Mouse (Mus musculus) embryonic fibroblast, embryonic 13.5 days (primary cell): ENCODE data around the gene Tgm3. TPM values are rescaled to one million over a fixed set of nuclear protein-coding genes. Genes with fewer than 3 reads are reported as not detected.

Experiments used
- H3K27ac ChIP-seq: 2 replicates; pipeline ENCODE4 v1.5.1; 2012; ENCODE audit warnings: low read length, control low read depth, inconsistent platforms; ENCODE audit not compliant: insufficient read depth
- H3K4me1 ChIP-seq: 2 replicates; pipeline ENCODE4 v1.6.1; 2011; ENCODE audit warnings: low read length; ENCODE audit not compliant: control insufficient read depth, insufficient read depth
- H3K4me3 ChIP-seq: 2 replicates; pipeline ENCODE4 v1.5.1; 2011; ENCODE audit warnings: mild to moderate bottlenecking, control low read depth, low read length; ENCODE audit not compliant: insufficient read depth
- CTCF ChIP-seq: IDR thresholded peaks from 2 replicates; pipeline ENCODE4 v1.5.1; 2011; ENCODE audit warnings: mild to moderate bottlenecking, control low read depth, low read length, moderate library complexity, borderline replicate concordance; ENCODE audit not compliant: insufficient read depth
- POLR2A ChIP-seq: IDR thresholded peaks from 2 replicates; pipeline ENCODE4 v1.6.1; 2011; ENCODE audit warnings: low read depth, mild to moderate bottlenecking, control low read depth, low read length, moderate library complexity
- polyA plus RNA-seq: library from polyadenylated mRNA; stranded (reverse); fragments of >200 nt; gene quantifications from 2 replicates; pipeline ENCODE4 v1.2.4, GENCODE M21; 2011; ENCODE audit warnings: low read depth; ENCODE audit not compliant: missing spikeins, insufficient read length

Tgm3 gene
- polyA plus RNA-seq, 1 experiment = not detected

GRCm38 (mm10) chr2:130058149-130058548 is 46.0 kb downstream of the Tgm3 start:
- TF ChIP-seq POLR2A = no peak
- no peak for TF ChIP-seq CTCF
- H3K4me1 ChIP-seq = no peaks in the 10 kb centered on the region
- H3K27ac ChIP-seq = no peak overlapping the region
- no peak overlapping the region for H3K4me3 ChIP-seq

GRCm38 (mm10) chr2:130068228-130068627 is 56.1 kb downstream of the Tgm3 start:
- Histone ChIP-seq H3K27ac (no peak overlapping the region), H3K4me1 (no peaks in the 10 kb centered on the region), H3K4me3 (no peak overlapping the region)
- TF ChIP-seq CTCF (no peak), POLR2A (no peak)

GRCm38 (mm10) chr2:130070396-130070795 is 58.2 kb downstream of the Tgm3 start:
- TF ChIP-seq POLR2A (no peak), CTCF (no peak)
- Histone ChIP-seq H3K27ac (no peak overlapping the region), H3K4me1 (no peaks in the 10 kb centered on the region), H3K4me3 (no peak overlapping the region)

Other genes with a start within 250 kb of the Tgm3 start
- 17.4 and 18.4 TPM in 2 replicates for gene Stk35, start 211.8 kb upstream of the Tgm3 start, polyA plus RNA-seq
- not detected in 2 replicates for gene Tgm6, start 100.1 kb downstream of the Tgm3 start, polyA plus RNA-seq
- 115 and 128 TPM in 2 replicates for gene Snrpb, start 167.1 kb downstream of the Tgm3 start, polyA plus RNA-seq
- not detected in 2 replicates for gene Tmc2, start 182.8 kb downstream of the Tgm3 start, polyA plus RNA-seq